Comparison of ENCODE assay signal across 18 mouse cellular contexts in genomic region chr16:93107524-93107845, GRCm38 (mm10).
DNase-seq lines count a peak whose midpoint lies in the region; ATAC-seq and TF ChIP-seq lines count a peak whose summit lies in the region.
"Had no signal": no experiment of that assay in that cellular context is flagged by ENCODE, and none has a peak within 500 bp of the region (broad histone marks: within the 10 kb centered on the region; RNA-seq: fewer than 3 reads in every experiment).

No protein-coding gene starts in this region.

- H3K79me2 ChIP-seq in heart, adult 2 months (replicated peaks; ENCODE audit: control insufficient read depth, insufficient read depth, low read length) = no peaks in the 10 kb centered on the region
- H3K79me2 ChIP-seq in CH12.LX (replicated peaks; ENCODE audit: control insufficient read depth, extremely low read depth, insufficient read depth, poor library complexity, severe bottlenecking) = no peaks in the 10 kb centered on the region

- H3K4me3 ChIP-seq in heart, adult 2 months = no peak overlapping the region
- H3K4me3 ChIP-seq in heart, embryonic 12.5 days = no peak overlapping the region
- H3K4me3 ChIP-seq in liver, postnatal 0 days (ENCODE audit: low read depth, low read length) = no peak overlapping the region
- no peak overlapping the region for H3K4me3 ChIP-seq in CH12.LX (replicated peaks in 1 of 3; ENCODE audit: low read depth in 2 of 3, low read length in 2 of 3, poor library complexity in 1 of 3)
- H3K4me3 ChIP-seq: forebrain, embryonic 15.5 days; limb, embryonic 15.5 days had no signal

- no peak for TF ChIP-seq EP300 in heart, adult 2 months (IDR thresholded peaks at IDR 0.05; ENCODE audit: insufficient read depth, low read depth, low read length)
- no peak for TF ChIP-seq EP300 in liver, postnatal 0 days (IDR thresholded peaks at IDR 0.05; ENCODE audit: low read depth)
- TF ChIP-seq EP300 in CH12.LX (IDR thresholded peaks at IDR 0.05; ENCODE audit: low read length) = no peak

- no peak for TF ChIP-seq POLR2A in heart, adult 2 months (IDR thresholded peaks at IDR 0.05; ENCODE audit: insufficient read depth, low read depth, low read length)
- no peak for TF ChIP-seq POLR2A in CH12.LX (IDR thresholded peaks at IDR 0.05; ENCODE audit: low read depth, low read length)

- ATAC-seq in heart, embryonic 12.5 days (ENCODE audit: insufficient number of reproducible peaks, low FRiP score) = no peak
- no peak for ATAC-seq in liver, postnatal 0 days
- ATAC-seq: forebrain, embryonic 15.5 days; inflammation-experienced regulatory T-cells, adult 6 months had no signal

- WGBS in heart, adult 2 months = 72% methylated on average over 5 of the region's 5 CpGs
- WGBS in heart, embryonic 12.5 days = 81% methylated on average over 5 of the region's 5 CpGs
- 83% methylated on average over 5 of the region's 5 CpGs for WGBS in liver, postnatal 0 days (ENCODE audit: insufficient replicate concordance)

- TF ChIP-seq CTCF in heart, adult 2 months (IDR thresholded peaks at IDR 0.05) = peak; percentile 18; the same call in 1 of the 2 replicates
- TF ChIP-seq CTCF in liver, postnatal 0 days (IDR thresholded peaks at IDR 0.05; ENCODE audit: low read depth) = peak; percentile 18; the same call in 1 of the 2 replicates
- TF ChIP-seq CTCF in CH12.LX (conservative IDR thresholded peaks at IDR 0.05 in 1 of 2, IDR thresholded peaks at IDR 0.05 in 1 of 2; ENCODE audit: low read depth in 2 of 2, low read length in 2 of 2) = no peak; a peak in 2 of 4 replicates

- intact Hi-C loops in heart, adult 2 months (cut with DNase I) = no loop called here

- no peaks in the 10 kb centered on the region for H3K36me3 ChIP-seq in heart, adult 2 months (ENCODE audit: control insufficient read depth, insufficient read depth, low read length)
- no peaks in the 10 kb centered on the region for H3K36me3 ChIP-seq in heart, embryonic 12.5 days
- H3K36me3 ChIP-seq in liver, postnatal 0 days (replicated peaks; ENCODE audit: insufficient read depth, low read length) = no peaks in the 10 kb centered on the region
- H3K36me3 ChIP-seq in CH12.LX (replicated peaks in 1 of 2; ENCODE audit: control insufficient read depth in 1 of 2, insufficient read depth in 1 of 2, low read length in 1 of 2) = no peaks in the 10 kb centered on the region
- H3K36me3 ChIP-seq: forebrain, embryonic 15.5 days; limb, embryonic 15.5 days had no signal

- H3K27ac ChIP-seq in heart, adult 2 months = no peak overlapping the region
- no peak overlapping the region for H3K27ac ChIP-seq in heart, embryonic 12.5 days (ENCODE audit: poor library complexity, severe bottlenecking)
- no peak overlapping the region for H3K27ac ChIP-seq in liver, postnatal 0 days (ENCODE audit: low read depth)
- H3K27ac ChIP-seq in CH12.LX (ENCODE audit: insufficient read depth, low read depth) = no peak overlapping the region
- H3K27ac ChIP-seq: forebrain, embryonic 15.5 days; hindbrain, embryonic 14.5 days had no signal

- no peak overlapping the region for H3K4me2 ChIP-seq in heart, embryonic 12.5 days
- no peak overlapping the region for H3K4me2 ChIP-seq in liver, postnatal 0 days (ENCODE audit: low read depth, low read length)
- no peak overlapping the region for H3K4me2 ChIP-seq in CH12.LX (ENCODE audit: insufficient read depth, low read depth, poor library complexity, severe bottlenecking)
- H3K4me2 ChIP-seq: forebrain, embryonic 15.5 days; hindbrain, embryonic 14.5 days; limb, embryonic 15.5 days had no signal

- no peaks in the 10 kb centered on the region; the same call in 1 of the 2 replicates for H3K4me1 ChIP-seq in heart, adult 2 months (ENCODE audit: control insufficient read depth, insufficient read depth, low read length)
- peaks cover 11% of the 10 kb centered on the region for H3K4me1 ChIP-seq in heart, embryonic 12.5 days (replicated peaks)
- no peaks in the 10 kb centered on the region; the same call in 1 of the 2 replicates for H3K4me1 ChIP-seq in liver, postnatal 0 days (ENCODE audit: insufficient read depth)
- H3K4me1 ChIP-seq in CH12.LX (ENCODE audit: control insufficient read depth in 1 of 2, insufficient read depth in 2 of 2) = peaks cover 14 to 29% of the 10 kb centered on the region in 2 experiments
- H3K4me1 ChIP-seq: forebrain, embryonic 15.5 days had no signal

- no peaks in the 10 kb centered on the region for H3K27me3 ChIP-seq in heart, adult 2 months (ENCODE audit: control insufficient read depth, insufficient read depth, low read length)
- 0 out of 2 replicates have a peak, but pooled peaks cover 5% of the 10 kb centered on the region for H3K27me3 ChIP-seq in heart, embryonic 12.5 days (replicated peaks)
- H3K27me3 ChIP-seq in liver, postnatal 0 days (ENCODE audit: insufficient read depth, low read length) = no peaks in the 10 kb centered on the region
- no peaks in the 10 kb centered on the region for H3K27me3 ChIP-seq in CH12.LX (replicated peaks)
- H3K27me3 ChIP-seq: forebrain, embryonic 15.5 days; limb, embryonic 15.5 days had no signal

- dilution Hi-C loops in CH12.LX (cut with MboI; ENCODE audit: extremely low pct_ligation_motif_present, extremely low pct_unique_long_range_greater_than_20kb, low sequenced_read_pairs) = no loop called here

- H3K9ac ChIP-seq in heart, adult 2 months (ENCODE audit: low read depth, low read length) = no peak overlapping the region
- H3K9ac ChIP-seq in heart, embryonic 12.5 days = no peak overlapping the region
- no peak overlapping the region for H3K9ac ChIP-seq in liver, postnatal 0 days (replicated peaks)
- H3K9ac ChIP-seq in CH12.LX (ENCODE audit: insufficient read depth, low read depth) = no peak overlapping the region
- H3K9ac ChIP-seq: forebrain, embryonic 15.5 days; hindbrain, embryonic 14.5 days; limb, embryonic 15.5 days had no signal

- DNase-seq in heart, adult 2 months = no peak
- DNase-seq in liver, postnatal 0 days = no peak
- DNase-seq in liver = no peak
- DNase-seq in CH12.LX (ENCODE audit: extremely low read depth) = no peak
- peak; percentile 14 for DNase-seq in ZHBTc4 (ENCODE audit: low read depth, low spot score)
- no peak for DNase-seq in left cerebral cortex, adult 18-20 months (ENCODE audit: low spot score in 2 of 2)
- DNase-seq in embryo, embryonic 10.5 days (ENCODE audit: low spot score) = no peak
- DNase-seq: cerebellum, adult 2 months; cerebellum, postnatal 25 days; kidney, adult 9 months; lung, postnatal 4 days; thymus, adult 18-20 months; thymus, postnatal 36 days had no signal

- TF ChIP-seq RAD21 in CH12.LX (IDR thresholded peaks at IDR 0.05; ENCODE audit: low read depth, low read length) = peak; percentile 2

- in situ Hi-C loops in CH12.LX (cut with MboI; ENCODE audit: low pct_ligation_motif_present, low pct_unique_long_range_greater_than_20kb, low sequenced_read_pairs) = no loop called here

- peaks cover 4% of the 10 kb centered on the region; the same call in 1 of the 2 replicates for H3K9me3 ChIP-seq in heart, embryonic 12.5 days (replicated peaks)
- H3K9me3 ChIP-seq in liver, postnatal 0 days (ENCODE audit: low read length) = no peaks in the 10 kb centered on the region
- H3K9me3 ChIP-seq in CH12.LX (replicated peaks; ENCODE audit: low read length) = peaks cover 3% of the 10 kb centered on the region
- H3K9me3 ChIP-seq: forebrain, embryonic 15.5 days; limb, embryonic 15.5 days had no signal

TF ChIP-seq in CH12.LX, 34 proteins besides CTCF, POLR2A, EP300 and RAD21:
- TF ChIP-seq USF1 (IDR thresholded peaks at IDR 0.05; ENCODE audit: low read depth, low read length) = no peak
- TF ChIP-seq HCFC1 (IDR thresholded peaks at IDR 0.05; ENCODE audit: low read depth, low read length) = no peak
- no peak for TF ChIP-seq ETS1 (conservative IDR thresholded peaks at IDR 0.05; ENCODE audit: low read depth, low read length)
- TF ChIP-seq SMC3 (IDR thresholded peaks at IDR 0.05; ENCODE audit: low read depth, low read length) = no peak
- TF ChIP-seq ZMIZ1 (IDR thresholded peaks at IDR 0.05; ENCODE audit: low read depth, low read length) = no peak
- no peak for TF ChIP-seq CHD1 (IDR thresholded peaks at IDR 0.05; ENCODE audit: low read depth, low read length)
- no peak for TF ChIP-seq MEF2A (IDR thresholded peaks at IDR 0.05; ENCODE audit: borderline replicate concordance, low read depth, low read length)
- TF ChIP-seq USF2 (conservative IDR thresholded peaks at IDR 0.05; ENCODE audit: low read depth, low read length) = no peak
- TF ChIP-seq NELFE (IDR thresholded peaks at IDR 0.05; ENCODE audit: low read depth, low read length) = no peak
- TF ChIP-seq MAFK (IDR thresholded peaks at IDR 0.05; ENCODE audit: insufficient replicate concordance, low read length) = no peak
- no peak for TF ChIP-seq MAX (IDR thresholded peaks at IDR 0.05; ENCODE audit: low read length)
- no peak for TF ChIP-seq ZC3H11A (IDR thresholded peaks at IDR 0.05; ENCODE audit: low read depth, low read length)
- TF ChIP-seq TCF12 (IDR thresholded peaks at IDR 0.05; ENCODE audit: low read depth, low read length) = no peak
- no peak for TF ChIP-seq POLR2AphosphoS2 (IDR thresholded peaks at IDR 0.05; ENCODE audit: low read depth, low read length)
- no peak for TF ChIP-seq TBP (conservative IDR thresholded peaks at IDR 0.05; ENCODE audit: low read depth, low read length)
- no peak for TF ChIP-seq MAZ (IDR thresholded peaks at IDR 0.05; ENCODE audit: low read depth, low read length)

Comparison
In these comparisons a context has a peak if more than half of its experiments do, and no peak if none do; other contexts are left out.
1. CTCF ChIP-seq: peak in heart, adult 2 months (single experiment) and liver, postnatal 0 days (single experiment); none in CH12.LX (0 of 2).